Mouse (Mus musculus) liver, adult 2 months (tissue): ENCODE measurements around the gene Ipo7.

ENCODE experiments used
- CTCF ChIP-seq: fragments of 200-500 bp; IDR thresholded peaks from 2 replicates; pipeline ENCODE4 v1.5.1; 2011; ENCODE audit warnings: low read depth, low read length, control low read depth
- POLR2A ChIP-seq: fragments of 200-500 bp; IDR thresholded peaks from 2 replicates; pipeline ENCODE4 v1.6.1; 2011; ENCODE audit warnings: low read length, control low read depth; ENCODE audit not compliant: insufficient read depth; ENCODE audit errors: extremely low read depth

DNA sequence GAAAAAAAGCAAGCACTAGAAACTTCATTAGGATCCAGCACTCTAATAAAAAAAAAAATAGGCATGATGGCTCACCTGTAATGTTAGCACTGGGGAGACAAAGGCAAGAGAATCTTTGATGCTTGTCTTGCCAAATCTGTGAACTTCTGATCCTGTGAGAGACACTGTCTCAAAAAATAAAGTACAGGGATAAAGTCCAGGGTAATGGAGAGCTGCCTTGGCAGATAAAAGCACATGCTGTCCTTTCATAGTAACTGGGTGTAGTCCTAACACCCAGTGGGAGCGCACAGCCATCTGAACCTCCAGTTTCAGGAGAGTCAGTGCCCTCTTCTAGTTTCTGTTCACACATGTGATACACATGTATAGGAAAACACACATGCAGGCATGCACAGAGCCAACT lies 26.8 kb upstream of the Ipo7 start:
- TF ChIP-seq POLR2A (no peak), CTCF (no peak)
